19 mouse cellular contexts compared by ENCODE assay signal in genomic region chr12:21183321-21183720, GRCm38 (mm10).
A peak's percentile ranks its signal among the peaks of the same experiment; 100 is the strongest.
DNase-seq lines count a peak whose midpoint lies in the region; ATAC-seq and TF ChIP-seq lines count a peak whose summit lies in the region.
"Had no signal": no experiment of that assay in that cellular context is flagged by ENCODE, and none has a peak within 500 bp of the region (broad histone marks: within the 10 kb centered on the region; RNA-seq: fewer than 3 reads in every experiment).

No protein-coding gene starts in this region.

- no peak for ATAC-seq in heart, embryonic 11.5 days (replicated peaks; ENCODE audit: insufficient number of reproducible peaks, low FRiP score, low TSS enrichment)
- no peak for ATAC-seq in kidney, embryonic 14.5 days (ENCODE audit: low FRiP score, low TSS enrichment)
- ATAC-seq: forebrain, embryonic 16.5 days; hindbrain, embryonic 16.5 days; inflammation-experienced regulatory T-cells, adult 6 months; intestine, postnatal 0 days had no signal

- peak; percentile 33 for DNase-seq in adrenal gland, postnatal 10 days
- DNase-seq in adrenal gland, adult 8-10 months = no peak
- DNase-seq in heart, embryonic 10.5 days (ENCODE audit: low spot score) = no peak
- DNase-seq in kidney, adult 2 months = peak; percentile 54
- peak; percentile 64 for DNase-seq in Muller cell, postnatal 12 days (ENCODE audit: inconsistent ontology term)
- no peak for DNase-seq in retina, embryonic 14.5 days (ENCODE audit: low spot score)
- DNase-seq: cerebellum, adult 11-12 months; cerebellum, adult 9-10 months; cerebellum, postnatal 25 days; gastrocnemius, postnatal 25 days; heart, postnatal 4 days had no signal

- H3K27ac ChIP-seq in heart, embryonic 10.5 days = 0 out of 2 replicates have a peak overlapping the region, but pooled peaks have one; percentile 0
- no peak overlapping the region for H3K27ac ChIP-seq in heart, embryonic 11.5 days (ENCODE audit: low read depth, low read length)
- peak overlapping the region; percentile 54 for H3K27ac ChIP-seq in kidney, adult 2 months (ENCODE audit: insufficient read depth, low read depth, low read length)
- no peak overlapping the region for H3K27ac ChIP-seq in kidney, embryonic 14.5 days (ENCODE audit: low read depth, low read length)
- H3K27ac ChIP-seq: embryonic facial prominence, embryonic 12.5 days; hindbrain, embryonic 12.5 days had no signal

- no peak overlapping the region for H3K9ac ChIP-seq in heart, embryonic 11.5 days (ENCODE audit: low read depth, low read length)
- no peak overlapping the region for H3K9ac ChIP-seq in kidney, embryonic 14.5 days (ENCODE audit: low read depth, low read length)
- H3K9ac ChIP-seq: embryonic facial prominence, embryonic 12.5 days; hindbrain, embryonic 12.5 days had no signal

- H3K4me3 ChIP-seq in heart, embryonic 10.5 days = no peak overlapping the region
- H3K4me3 ChIP-seq in heart, embryonic 11.5 days (ENCODE audit: low read depth, low read length) = no peak overlapping the region
- H3K4me3 ChIP-seq in kidney, adult 2 months (ENCODE audit: insufficient read depth, low read depth, low read length) = no peak overlapping the region
- no peak overlapping the region for H3K4me3 ChIP-seq in kidney, embryonic 14.5 days (ENCODE audit: low read length)
- H3K4me3 ChIP-seq: embryonic facial prominence, embryonic 12.5 days; hindbrain, embryonic 12.5 days had no signal

- 78% methylated on average over 6 of the region's 6 CpGs for WGBS in heart, embryonic 10.5 days
- WGBS in heart, embryonic 11.5 days (ENCODE audit: insufficient replicate concordance) = 79% methylated on average over 6 of the region's 6 CpGs
- 55% methylated on average over 6 of the region's 6 CpGs for WGBS in kidney, adult 2 months
- WGBS in kidney, embryonic 14.5 days = 77% methylated on average over 6 of the region's 6 CpGs

- no peaks in the 10 kb centered on the region for H3K27me3 ChIP-seq in heart, embryonic 10.5 days (ENCODE audit: insufficient read depth, poor library complexity, severe bottlenecking)
- no peaks in the 10 kb centered on the region for H3K27me3 ChIP-seq in heart, embryonic 11.5 days (ENCODE audit: control insufficient read depth, insufficient read depth, low read length)
- no peaks in the 10 kb centered on the region for H3K27me3 ChIP-seq in kidney, adult 2 months (replicated peaks; ENCODE audit: control insufficient read depth, insufficient read depth, low read length)
- H3K27me3 ChIP-seq in kidney, embryonic 14.5 days (ENCODE audit: control insufficient read depth, insufficient read depth, low read length) = no peaks in the 10 kb centered on the region
- H3K27me3 ChIP-seq: embryonic facial prominence, embryonic 12.5 days; hindbrain, embryonic 12.5 days had no signal

- 0 out of 2 replicates have a peak, but pooled peaks cover 7% of the 10 kb centered on the region for H3K4me1 ChIP-seq in heart, embryonic 10.5 days
- H3K4me1 ChIP-seq in heart, embryonic 11.5 days (ENCODE audit: control insufficient read depth, insufficient read depth, low read length) = no peaks in the 10 kb centered on the region
- H3K4me1 ChIP-seq in kidney, adult 2 months (ENCODE audit: control insufficient read depth, insufficient read depth, low read length) = peaks cover 8% of the 10 kb centered on the region; the same call in 1 of the 2 replicates
- H3K4me1 ChIP-seq in kidney, embryonic 14.5 days (ENCODE audit: control insufficient read depth, insufficient read depth, low read length) = no peaks in the 10 kb centered on the region
- H3K4me1 ChIP-seq: embryonic facial prominence, embryonic 12.5 days had no signal

- no peaks in the 10 kb centered on the region for H3K36me3 ChIP-seq in heart, embryonic 10.5 days
- no peaks in the 10 kb centered on the region for H3K36me3 ChIP-seq in heart, embryonic 11.5 days (ENCODE audit: control insufficient read depth, insufficient read depth, low read length)
- H3K36me3 ChIP-seq in kidney, adult 2 months (ENCODE audit: control insufficient read depth, insufficient read depth, low read length) = no peaks in the 10 kb centered on the region
- H3K36me3 ChIP-seq in kidney, embryonic 14.5 days (ENCODE audit: control insufficient read depth, insufficient read depth, low read length) = no peaks in the 10 kb centered on the region; the same call in 1 of the 2 replicates
- H3K36me3 ChIP-seq: hindbrain, embryonic 12.5 days had no signal

- no peak overlapping the region for H3K4me2 ChIP-seq in heart, embryonic 11.5 days
- H3K4me2 ChIP-seq in kidney, embryonic 14.5 days (replicated peaks; ENCODE audit: low read depth, low read length) = no peak overlapping the region
- H3K4me2 ChIP-seq: embryonic facial prominence, embryonic 12.5 days; hindbrain, embryonic 12.5 days had no signal

- TF ChIP-seq CTCF in kidney, adult 2 months (conservative IDR thresholded peaks at IDR 0.05; ENCODE audit: insufficient read depth, insufficient read length, low read depth, low read length) = no peak

- no peak for TF ChIP-seq POLR2A in kidney, adult 2 months (IDR thresholded peaks at IDR 0.05; ENCODE audit: low read depth, low read length)

- no peaks in the 10 kb centered on the region for H3K9me3 ChIP-seq in heart, embryonic 10.5 days
- no peaks in the 10 kb centered on the region for H3K9me3 ChIP-seq in heart, embryonic 11.5 days (replicated peaks; ENCODE audit: control insufficient read depth, low read length)
- H3K9me3 ChIP-seq in kidney, embryonic 14.5 days (ENCODE audit: control insufficient read depth, low read length) = no peaks in the 10 kb centered on the region
- H3K9me3 ChIP-seq: embryonic facial prominence, embryonic 12.5 days; hindbrain, embryonic 12.5 days had no signal

Comparison
In these comparisons a context has a peak if more than half of its experiments do, and no peak if none do; other contexts are left out.
1. DNase-seq: peak in adrenal gland, postnatal 10 days (single experiment), kidney, adult 2 months (single experiment) and Muller cell, postnatal 12 days (single experiment); none in adrenal gland, adult 8-10 months (single experiment), heart, embryonic 10.5 days (single experiment) and retina, embryonic 14.5 days (single experiment).
2. H3K27ac ChIP-seq: peak in heart, embryonic 10.5 days (single experiment) and kidney, adult 2 months (single experiment); none in heart, embryonic 11.5 days (single experiment) and kidney, embryonic 14.5 days (single experiment).